Mouse (Mus musculus) forelimb bud, embryonic 11.5 days (tissue): ENCODE data around the gene Zfp626.
"Not testable (repeated sequence)": the region's sequence is repeated elsewhere in the genome, so short reads cannot be mapped to it uniquely, and the experiment has no call there.

Experiments
- DNase-seq: peaks from one replicate; pipeline ENCODE4 v3.0.0-alpha.2; 2012; ENCODE audit warnings: low read depth, low spot score

The Zfp626 gene

DNA sequence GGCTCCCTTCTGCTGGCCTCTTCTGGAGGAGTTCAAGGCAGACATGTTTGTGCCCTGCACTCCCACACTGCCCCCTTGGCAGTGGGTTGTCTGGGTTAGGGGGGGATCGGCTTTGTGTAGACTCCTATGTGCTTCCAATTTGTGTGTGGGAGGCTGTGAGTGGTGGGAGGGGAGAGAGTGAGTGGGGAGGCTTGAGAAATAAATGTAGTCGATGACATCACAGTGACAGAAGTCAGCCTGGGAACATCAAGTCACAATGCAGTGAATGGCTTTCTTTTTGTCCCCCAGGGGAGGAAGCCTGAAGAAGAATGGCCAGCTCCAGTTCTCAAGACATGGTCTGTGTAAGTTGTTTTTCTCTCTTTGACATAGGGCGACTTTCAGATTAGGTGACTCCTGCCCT, at the start of gene Zfp626:
TSS of gene Zfp626 (plus strand) at position 301 of the 400 bp plus-strand sequence.
- not testable (repeated sequence) for DNase-seq

DNA sequence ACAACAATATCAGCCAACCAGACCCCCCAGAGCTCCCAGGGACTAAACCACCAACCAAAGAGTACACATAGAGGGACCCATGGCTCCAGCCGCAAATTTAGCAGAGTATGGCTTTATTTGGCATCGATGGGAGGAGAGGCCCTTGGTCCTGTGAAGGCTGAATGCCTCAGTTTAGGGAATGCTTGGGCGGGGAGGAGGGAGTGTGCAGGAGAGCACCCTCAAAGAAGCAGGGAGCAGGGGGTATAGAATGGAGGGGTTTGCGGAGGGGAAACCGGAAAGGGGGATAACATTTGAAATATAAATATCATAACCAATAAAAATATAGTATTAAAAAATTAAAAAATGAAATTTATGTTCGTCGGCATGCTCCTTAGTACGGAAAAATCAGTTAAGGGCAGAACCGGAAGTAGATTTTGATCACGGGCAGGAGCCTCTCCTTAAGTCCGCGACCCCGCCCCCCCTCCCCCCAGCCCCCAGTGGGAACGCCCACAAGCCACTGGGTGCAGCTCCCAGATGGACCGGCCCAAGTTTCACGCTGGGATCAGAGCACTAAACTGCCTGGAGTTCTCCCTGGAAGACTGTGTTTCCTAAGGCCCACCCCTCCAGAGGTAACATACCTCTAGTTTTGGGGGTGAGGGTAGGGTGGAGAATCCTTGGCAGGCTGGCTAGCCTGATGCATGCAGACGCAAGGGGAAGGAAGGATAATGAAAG, 41.7 kb upstream of the Zfp626 start:
- no peak for DNase-seq

DNA sequence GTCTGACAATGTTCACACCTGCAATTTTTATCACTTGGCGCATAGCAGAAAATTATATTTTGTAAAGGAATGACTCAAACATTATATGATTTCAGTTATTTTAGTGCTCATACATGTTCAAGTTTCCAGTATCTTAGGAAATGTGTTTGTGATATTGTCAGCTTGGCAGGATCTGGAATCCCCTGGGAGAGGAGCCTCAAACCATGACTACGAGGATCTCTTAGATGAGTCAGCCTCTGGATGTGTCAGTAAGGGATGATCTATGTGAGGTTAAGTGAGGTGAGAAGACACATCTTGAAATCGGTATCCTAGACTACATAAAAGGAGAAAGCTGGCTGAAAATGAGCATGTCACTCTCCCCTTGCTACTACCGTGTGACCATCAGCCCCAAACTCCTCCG, 17.7 kb upstream of the Zfp626 start:
- DNase-seq: no peak

DNA sequence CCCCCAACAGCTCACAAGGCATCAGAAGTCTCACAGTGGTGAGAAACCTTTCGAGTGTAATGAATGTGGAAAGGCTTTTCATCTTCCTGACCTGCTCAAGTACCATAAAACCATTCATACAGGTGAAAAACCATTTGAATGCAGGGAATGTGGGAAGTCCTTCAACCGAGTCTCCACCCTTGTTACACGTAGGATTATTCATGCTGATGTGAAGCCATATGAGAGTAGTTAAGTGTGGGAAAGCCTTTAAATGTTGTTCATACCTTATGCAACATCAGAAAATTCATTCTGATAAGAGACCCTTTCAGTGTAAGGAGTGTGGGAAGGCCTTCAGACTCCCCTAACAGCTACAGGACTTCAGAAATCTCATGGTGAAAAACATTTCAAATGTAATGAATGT, 13.1 kb upstream of the Zfp626 start:
- not testable (repeated sequence) for DNase-seq

DNA sequence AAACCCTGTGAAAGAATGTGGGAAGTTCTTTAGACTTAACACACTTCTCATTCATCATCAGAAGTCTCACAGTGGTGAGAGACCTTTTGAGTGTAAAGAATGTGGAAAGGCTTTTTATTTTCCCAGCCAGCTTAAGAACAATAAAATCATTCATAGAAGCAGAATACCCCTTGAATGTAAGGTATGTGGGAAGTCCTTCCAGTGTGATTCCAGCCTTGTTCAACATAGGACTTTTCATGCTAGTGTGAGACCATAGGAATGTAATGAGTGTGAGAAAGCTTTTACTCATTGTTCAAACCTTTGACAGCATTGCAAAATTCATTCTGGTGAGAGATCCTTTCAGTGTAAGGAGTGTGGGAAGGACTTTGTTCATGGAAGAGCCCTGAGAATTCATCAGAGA, 12.4 kb upstream of the Zfp626 start:
- DNase-seq: no peak

DNA sequence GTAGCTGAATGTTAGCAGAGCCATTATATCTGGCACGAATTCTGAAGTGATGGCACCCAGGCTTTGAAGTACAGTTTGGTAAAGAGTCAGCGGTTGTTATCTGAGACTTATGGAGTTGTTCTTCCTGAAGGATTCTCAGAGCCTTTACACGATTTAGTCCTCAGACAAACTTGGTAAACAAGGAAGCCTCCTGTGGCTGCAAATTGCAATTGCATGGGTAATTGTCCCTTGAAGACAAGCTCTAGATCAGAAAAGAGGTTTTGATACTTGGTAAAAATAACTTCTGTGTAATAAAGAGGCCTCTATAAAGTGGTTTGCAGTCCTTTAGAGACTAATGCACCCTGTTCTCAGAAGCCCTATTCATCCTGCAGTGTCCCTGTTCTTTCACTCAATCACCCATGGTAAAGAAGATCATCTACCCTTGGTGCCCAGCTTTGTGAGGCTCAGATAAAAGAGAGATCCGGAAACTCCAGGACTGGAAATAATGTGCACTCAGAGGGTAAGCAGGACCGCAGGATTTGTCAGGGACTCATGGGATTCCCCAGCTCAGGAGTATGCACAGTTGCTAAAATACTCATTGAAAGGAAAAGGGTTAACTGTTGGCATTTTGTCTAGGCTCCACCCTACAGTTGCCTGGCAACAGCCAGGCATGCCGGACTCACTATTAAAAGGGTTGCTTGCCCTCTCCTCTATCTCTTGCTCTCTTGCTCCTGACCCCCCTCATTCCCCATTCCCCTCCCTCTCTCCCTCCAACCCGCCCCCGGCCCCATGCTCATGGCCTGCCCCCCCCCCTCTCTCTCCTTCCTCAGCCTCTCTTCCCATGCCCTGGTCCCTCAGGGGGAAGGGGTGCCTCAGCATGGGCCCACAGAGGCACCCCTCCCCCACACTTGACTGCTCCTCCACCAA, 8.8 kb upstream of the Zfp626 start:
- DNase-seq: peak; percentile 41

DNA sequence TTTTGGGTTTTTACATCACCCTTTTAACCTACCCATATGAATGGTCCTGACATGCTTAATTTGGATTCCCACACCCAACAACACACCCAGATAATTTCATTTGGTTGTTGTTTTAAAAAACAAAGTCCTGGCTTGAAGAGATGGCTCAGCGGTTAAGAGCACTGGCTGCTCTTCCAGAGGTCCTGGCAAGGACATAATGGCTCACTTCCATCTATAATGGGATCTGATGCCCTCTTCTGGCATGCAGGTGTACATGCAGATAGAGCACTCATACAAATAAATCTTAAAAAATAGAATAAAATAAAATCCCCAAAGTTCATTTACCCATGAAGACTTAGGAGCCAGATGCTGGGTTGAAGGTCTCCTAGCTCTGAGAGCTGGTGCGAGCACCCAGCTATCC, 5.9 kb upstream of the Zfp626 start:
- DNase-seq: no peak

DNA sequence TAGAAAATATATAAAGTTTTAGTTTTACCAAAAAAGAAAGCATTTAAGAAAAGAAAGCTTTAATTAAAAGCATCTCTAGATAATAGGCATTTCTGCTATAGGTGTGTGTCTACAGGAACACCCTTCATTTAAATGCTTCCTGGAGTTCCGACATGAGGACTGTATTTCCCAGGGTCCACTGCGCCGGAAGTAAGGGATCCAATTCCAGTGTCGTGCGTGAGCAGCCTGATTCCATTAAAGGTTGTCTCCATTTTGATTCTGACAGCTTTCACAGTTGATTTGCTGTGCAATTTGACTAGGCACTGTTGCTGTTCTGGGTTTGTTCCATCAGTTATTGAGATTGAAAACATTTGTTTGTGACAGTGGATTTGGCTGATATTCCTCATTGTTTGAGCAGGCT, 4.0 kb upstream of the Zfp626 start:
- no peak for DNase-seq

DNA sequence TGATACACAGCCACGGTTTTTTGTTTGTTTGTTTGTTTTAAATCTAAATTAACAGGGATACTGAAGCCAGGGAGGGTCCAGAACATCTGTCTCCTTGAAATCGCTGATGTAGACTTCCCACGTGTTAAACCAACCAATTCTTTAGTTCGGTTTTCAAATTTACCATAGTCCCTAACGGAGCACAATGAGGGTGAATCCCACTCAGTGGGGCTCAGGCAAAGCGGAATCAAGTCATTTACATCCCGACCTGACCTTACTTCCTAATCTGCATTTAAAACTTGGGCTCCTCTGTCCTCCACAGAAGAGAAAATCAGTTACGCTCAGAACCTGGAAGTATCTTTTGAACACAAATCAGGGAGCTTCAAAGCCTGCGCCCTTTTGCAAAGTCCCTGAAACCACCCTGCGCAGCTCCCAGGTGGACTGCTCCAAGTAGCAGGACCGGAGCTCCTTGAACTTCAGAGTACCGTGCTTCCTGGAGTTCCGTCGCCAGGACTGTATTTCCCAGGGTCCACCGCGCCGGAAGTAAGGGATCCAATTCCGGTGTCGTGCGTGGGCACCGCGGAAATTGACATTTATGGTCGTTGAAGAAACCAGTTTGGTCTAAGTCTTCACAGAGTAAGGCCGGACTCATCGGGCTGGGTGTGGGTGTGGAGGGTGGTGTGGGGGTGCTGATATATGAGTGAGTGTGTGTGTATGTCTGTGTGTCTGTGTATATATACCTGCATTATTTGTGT, 2.5 kb upstream of the Zfp626 start:
- DNase-seq: peak; percentile 81

DNA sequence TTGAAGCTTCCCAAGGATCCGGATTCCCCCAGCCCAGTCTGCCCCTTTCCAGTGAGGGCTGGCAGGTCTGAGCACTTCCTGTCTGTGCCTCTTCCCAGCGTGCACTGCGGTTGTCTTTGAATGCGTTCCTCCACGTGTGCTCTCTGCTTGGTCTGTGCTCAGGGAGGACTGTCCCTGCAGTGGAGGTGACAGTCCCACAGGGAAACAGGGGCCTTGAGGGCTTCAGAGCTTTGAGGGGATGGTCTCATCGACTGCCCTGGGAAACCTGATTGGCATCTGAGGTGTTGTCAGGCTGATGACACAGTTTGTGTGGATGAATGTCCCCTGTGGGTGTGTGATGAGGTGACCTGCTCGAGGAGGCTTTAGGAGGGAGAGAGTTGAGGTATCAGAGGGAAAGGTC, 309 bp downstream of the Zfp626 start:
- not testable (repeated sequence) for DNase-seq

DNA sequence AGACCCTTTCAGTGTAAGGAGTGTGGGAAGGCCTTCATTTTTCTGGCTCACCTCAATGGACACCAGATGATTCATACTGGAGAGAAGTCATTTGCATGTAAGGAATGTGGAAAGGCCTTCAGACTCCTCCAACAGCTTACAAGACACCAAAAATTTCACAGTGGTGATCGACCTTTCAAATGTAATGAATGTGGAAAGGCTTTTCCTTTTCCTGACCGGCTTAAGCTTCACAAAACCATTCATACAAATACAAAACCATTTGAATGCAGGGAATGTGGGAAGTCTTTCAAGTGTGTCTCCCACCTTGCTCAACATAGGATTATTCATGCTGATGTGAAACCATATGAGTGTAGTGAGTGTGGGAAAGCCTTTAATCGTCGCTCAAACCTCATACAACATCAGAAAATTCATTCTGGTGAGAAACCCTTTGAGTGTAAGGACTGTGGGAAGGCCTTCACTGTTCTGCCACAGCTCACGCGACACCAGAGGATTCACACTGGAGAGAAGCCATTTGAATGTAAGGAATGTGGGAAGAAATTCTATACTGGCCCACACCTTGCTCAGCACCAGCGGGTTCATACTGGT, 11.6 kb downstream of the Zfp626 start:
- DNase-seq: no peak

DNA sequence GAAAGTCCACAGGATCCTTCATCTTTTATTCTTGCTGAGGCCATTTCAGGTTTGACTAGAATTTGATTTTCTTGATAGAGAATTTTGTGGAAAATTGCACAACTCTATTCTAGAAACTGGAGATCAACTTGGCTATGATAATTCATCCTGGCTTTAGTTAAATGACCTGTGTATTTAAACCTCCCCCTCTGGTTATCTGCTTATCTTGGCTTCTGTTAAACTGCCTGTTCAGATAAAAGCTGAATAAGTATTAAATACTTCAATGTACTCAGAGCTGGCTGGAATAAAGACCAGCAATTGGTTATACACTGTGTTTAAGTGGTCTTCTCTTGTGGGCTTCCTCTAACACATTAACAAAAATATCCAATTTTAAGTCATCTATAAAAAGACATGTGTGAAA, 15.6 kb downstream of the Zfp626 start:
- no peak for DNase-seq

DNA sequence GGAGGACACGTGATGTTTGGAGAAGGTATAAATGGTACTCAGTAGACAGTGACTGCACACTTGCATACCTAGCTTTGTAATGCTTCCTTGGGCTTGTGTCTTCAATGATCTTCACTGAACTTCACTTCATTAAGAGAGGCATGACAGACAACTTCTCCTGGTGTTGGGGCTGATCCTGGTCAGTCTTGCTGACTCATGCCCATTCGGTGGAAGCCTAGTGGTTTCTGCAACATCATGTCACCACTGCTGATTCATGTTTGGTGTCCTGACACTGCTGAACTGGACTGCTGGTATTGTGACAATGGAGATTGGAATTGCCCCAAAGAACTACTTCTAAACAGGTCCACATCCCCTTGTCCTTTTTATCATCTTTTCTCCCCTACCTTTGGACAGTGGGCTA, 27.1 kb downstream of the Zfp626 start:
- DNase-seq: no peak

DNA sequence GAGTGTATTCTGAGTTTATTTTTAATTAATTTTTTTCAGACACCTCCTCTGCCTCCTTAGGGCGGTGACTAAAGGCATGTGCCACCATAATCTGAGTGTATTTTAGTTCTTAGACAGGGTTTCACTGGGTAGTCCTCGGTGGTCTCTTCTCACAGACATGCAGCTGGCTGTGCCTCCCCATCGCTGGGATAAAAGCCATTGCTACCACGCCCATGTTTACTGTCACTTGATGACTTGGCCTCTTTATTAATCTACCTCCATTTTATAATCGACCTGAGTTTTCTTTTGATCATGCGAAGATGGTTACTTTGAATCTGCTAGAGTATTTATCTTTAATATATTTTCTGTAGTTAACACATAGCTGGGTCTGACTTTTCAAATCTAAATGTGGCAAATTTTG, 30.9 kb downstream of the Zfp626 start:
- DNase-seq: no peak

DNA sequence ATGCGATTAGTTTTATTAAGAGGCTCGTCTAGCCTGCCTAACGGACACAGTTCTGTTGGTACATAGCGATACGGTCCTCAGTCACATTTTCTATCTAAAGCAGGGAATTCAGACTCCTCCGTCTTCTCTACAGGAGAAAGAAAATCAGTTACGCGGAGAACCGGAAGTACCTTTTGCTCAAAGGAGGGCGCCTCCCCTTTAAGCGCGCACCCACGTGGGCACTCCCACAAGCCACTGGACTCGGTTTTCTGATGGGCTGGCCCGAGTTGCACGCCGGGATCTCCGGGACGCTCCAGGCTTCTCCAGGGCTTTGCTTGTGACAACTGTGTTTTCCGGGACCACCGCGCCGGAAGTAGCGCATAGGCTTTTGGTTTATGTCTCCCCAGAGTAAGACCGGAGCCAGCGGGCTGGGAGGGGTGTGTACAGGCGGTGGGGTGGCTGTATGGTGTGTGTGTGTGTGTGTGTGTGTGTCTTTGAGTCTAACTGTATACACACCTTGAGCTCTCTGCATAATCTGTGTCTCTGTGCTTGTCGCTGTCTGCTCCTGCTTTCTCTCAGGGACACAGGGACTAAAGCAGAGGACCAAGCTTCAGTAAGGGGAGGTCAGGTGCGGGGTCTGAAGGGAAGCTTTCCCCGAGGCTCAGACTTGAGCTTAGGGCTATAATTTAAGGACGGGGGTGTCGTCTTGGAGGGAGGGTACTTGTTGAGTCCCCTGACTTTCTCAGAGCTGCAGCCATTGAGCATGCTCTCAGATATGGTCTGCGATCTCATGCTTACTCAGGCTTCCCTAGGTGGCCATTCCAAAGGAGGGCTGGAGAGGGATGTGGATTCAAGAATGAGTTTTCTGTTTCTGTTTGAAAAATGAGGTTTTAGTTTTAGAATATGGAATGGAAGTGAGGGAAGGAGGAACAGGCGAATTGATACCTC, 31.6 kb downstream of the Zfp626 start, which contains the start of gene Zfp59:
TSS of gene Zfp59 (plus strand) at position 285 of the 927 bp plus-strand sequence.
- DNase-seq: peak; percentile 87

DNA sequence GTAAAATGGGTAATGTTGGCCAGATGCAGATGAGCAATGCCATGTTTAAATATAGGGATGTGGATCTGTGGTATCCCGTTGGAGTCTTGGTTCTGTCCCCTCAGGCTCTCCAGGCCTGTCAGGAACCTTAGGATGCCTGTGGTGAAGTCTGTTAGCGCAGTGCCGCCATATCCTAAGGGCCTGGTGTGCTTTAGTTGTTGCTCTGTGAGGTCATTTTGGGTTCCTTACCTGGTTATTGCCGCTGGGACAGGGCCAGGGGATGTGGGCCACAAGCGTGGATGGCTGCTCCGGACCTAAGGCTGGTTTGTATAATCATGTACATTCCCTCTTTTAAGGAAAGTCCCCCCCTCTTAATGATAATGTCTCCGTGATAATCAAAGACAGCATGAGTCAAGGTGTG, 32.6 kb downstream of the Zfp626 start:
- DNase-seq: no peak

DNA sequence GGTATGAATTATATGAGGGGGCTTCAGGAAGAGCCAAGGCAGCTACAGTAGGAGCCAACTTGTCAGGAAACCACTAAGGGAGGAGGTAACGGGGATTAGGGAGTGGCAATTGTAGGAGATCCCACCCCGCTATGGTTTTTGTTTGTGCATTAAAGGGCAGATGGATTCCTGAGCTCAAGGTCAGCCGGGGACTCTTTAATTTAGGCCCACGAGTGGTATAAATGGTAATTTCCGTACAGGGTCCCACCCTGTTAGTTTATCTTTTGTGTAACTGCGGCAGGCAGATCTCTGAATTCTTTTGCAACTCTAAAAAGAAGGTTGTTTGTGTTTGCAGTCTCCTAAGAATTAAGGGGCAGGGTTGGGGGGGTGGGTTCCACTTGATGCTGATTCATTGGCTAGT, 33.1 kb downstream of the Zfp626 start:
- no peak for DNase-seq

DNA sequence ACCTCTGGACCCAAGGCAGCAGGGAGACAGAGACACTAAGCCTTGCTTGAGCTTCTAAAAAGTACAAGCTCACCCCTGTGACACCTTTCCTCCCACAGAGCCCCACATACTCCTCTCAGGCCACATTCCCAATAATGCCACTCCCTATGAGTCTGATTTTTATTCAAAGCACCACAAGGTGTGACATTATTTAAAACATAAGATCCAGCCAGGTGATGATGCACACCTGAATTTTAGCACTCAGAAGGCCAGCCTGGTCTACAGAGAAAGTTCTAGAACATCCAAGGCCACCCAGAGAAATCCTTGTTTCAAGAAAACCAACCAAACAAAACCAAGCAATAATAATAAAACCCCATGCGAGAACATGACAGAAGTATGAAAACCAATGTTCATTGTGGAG, 50.2 kb downstream of the Zfp626 start, which contains the start of gene Zfp607a:
TSS of gene Zfp607a (plus strand) at position 301 of the 400 bp plus-strand sequence.
- DNase-seq: no peak

DNA sequence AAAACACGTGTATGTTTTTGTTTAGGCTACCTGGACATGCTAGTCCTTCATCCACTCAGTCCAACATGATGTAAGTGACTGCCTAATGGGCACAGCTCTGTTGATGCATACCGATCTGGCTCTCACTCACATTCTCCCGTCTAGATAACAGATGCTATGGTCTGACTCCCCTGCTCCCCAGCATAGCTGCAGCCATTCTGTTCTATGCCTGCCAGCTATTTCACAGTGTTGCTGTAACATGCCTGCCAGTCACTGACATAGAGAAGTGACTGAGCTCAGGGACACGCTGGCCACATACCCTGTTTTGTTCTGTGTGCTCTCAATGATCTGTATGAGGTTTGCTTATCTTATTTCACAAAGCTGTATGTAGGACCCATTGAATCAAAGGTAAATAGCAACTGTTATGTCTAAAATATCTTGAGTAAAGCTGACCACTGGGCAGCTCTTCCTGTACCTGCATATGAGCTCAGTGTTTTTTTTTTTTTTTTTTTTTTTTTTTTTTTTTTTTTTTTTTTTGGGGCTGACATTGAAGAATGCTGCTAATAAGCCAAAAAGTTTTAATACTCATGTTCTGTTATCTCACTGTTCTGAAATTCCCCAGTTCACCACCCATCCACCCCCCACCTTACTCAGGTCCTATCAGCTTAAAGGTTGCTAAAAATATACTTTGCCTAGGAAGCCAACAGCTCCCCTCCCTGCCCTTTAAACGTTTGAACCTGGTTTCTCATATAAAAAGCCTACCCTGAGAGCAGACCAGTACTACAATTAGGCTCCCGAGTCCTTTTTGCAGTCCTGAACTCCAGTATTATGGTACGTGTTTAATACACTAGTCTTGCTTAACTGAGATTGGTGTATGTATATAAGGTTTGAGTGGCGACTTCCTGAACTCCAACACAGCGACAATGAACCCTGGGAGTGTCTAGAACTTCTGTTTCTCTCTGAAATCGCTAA, 52.6 kb downstream of the Zfp626 start:
- no peak for DNase-seq
